Mouse (Mus musculus) midbrain, embryonic 13.5 days (tissue): ENCODE measurements around the gene Zfyve26. TPM values are rescaled to one million over a fixed set of nuclear protein-coding genes. Genes with fewer than 3 reads are reported as not detected.

Experiments used
- ATAC-seq: fragments of 200-750 bp; cut with Nextera tagmentation; 2 replicates; pipeline ENCODE4 v1.8.0; 2017; ENCODE audit warnings: mild to moderate bottlenecking, moderate TSS enrichment, moderate library complexity
- H3K27ac ChIP-seq: fragments of 300-500 bp; sonication (generic); 2 replicates; pipeline ENCODE4 v1.5.1; 2015; ENCODE audit warnings: inconsistent platforms, mild to moderate bottlenecking, moderate library complexity
- H3K27me3 ChIP-seq: fragments of 300-500 bp; sonication (generic); 2 replicates; pipeline ENCODE4 v1.6.1; 2015; ENCODE audit warnings: mild to moderate bottlenecking, inconsistent platforms
- H3K36me3 ChIP-seq: fragments of 300-500 bp; sonication (generic); 2 replicates; pipeline ENCODE4 v1.6.1; 2015; ENCODE audit warnings: mild to moderate bottlenecking, inconsistent platforms
- H3K4me1 ChIP-seq: fragments of 300-500 bp; sonication (generic); replicated peaks from 2 replicates; pipeline ENCODE4 v1.6.1; 2015; ENCODE audit warnings: inconsistent platforms
- H3K4me2 ChIP-seq: fragments of 300-500 bp; sonication (generic); replicated peaks from 2 replicates; pipeline ENCODE4 v1.6.1; 2015; ENCODE audit warnings: moderate library complexity, mild to moderate bottlenecking, inconsistent platforms
- H3K4me3 ChIP-seq: fragments of 300-500 bp; sonication (generic); replicated peaks from 2 replicates; pipeline ENCODE4 v1.5.1; 2015; ENCODE audit warnings: mild to moderate bottlenecking, inconsistent platforms
- H3K9ac ChIP-seq: fragments of 300-500 bp; sonication (generic); replicated peaks from 2 replicates; pipeline ENCODE4 v1.6.1; 2015; ENCODE audit warnings: mild to moderate bottlenecking, inconsistent platforms
- H3K9me3 ChIP-seq: fragments of 300-500 bp; sonication (generic); 2 replicates; pipeline ENCODE4 v1.6.1; 2016; ENCODE audit warnings: mild to moderate bottlenecking, inconsistent platforms
- whole genome bisulfite sequencing: fragments of 180-500 bp; shearing (Covaris S2); methylation state at CpG from one replicate; pipeline ENCODE4 v1.1.7; 2015; 5-methylcytosine and 5-hydroxymethylcytosine counted together
- polyA plus RNA-seq: library from polyadenylated mRNA; unstranded; fragments of >200 nt; fragmentation: Nextera tagmentation; extraction: Ambion mirVana; gene quantifications from 2 replicates; pipeline ENCODE4 v1.2.1, GENCODE M21; 2015

Gene Zfyve26
- polyA plus RNA-seq, 1 experiment from 2014 or later: 13.0 TPM

DNA sequence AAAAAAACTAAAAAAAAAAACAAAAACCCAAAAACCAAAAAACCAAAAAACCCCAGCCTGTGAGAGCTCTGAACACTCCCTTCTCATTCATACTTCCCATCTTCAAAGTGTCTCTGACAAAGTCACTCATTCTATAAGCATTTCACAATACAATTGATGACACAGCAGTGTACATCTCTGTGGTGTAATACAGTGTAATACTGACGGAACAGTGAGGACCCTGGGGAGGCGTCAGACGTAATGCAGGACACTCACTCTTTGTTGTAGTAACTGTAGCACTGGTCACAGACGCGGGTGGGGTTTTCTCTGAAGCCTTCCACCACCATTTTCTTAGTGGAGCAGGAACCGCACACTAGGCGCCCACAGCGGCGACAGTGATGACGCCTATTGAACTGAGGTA lies 41.1 kb downstream of the Zfyve26 start:
- no peaks in the 10 kb centered on the region for H3K27me3 ChIP-seq
- H3K9ac ChIP-seq: no peak overlapping the region
- WGBS: 95% methylated on average over 10 of the region's 10 CpGs
- no peak overlapping the region for H3K27ac ChIP-seq
- H3K4me2 ChIP-seq: no peak overlapping the region
- H3K4me1 ChIP-seq: no peaks in the 10 kb centered on the region
- no peak for ATAC-seq
- no peak overlapping the region for H3K4me3 ChIP-seq
- no peaks in the 10 kb centered on the region for H3K9me3 ChIP-seq
- H3K36me3 ChIP-seq: peaks cover 86% of the 10 kb centered on the region

GRCm38 (mm10) chr12:79253294-79254053 lies 42.6 kb downstream of the Zfyve26 start:
- H3K4me1 ChIP-seq: no peaks in the 10 kb centered on the region
- H3K36me3 ChIP-seq: peaks cover 92% of the 10 kb centered on the region
- no peak overlapping the region for H3K4me3 ChIP-seq
- H3K9ac ChIP-seq: no peak overlapping the region
- WGBS: 92% methylated on average over 9 of the region's 9 CpGs
- no peak overlapping the region for H3K4me2 ChIP-seq
- no peak overlapping the region for H3K27ac ChIP-seq
- H3K9me3 ChIP-seq: no peaks in the 10 kb centered on the region
- ATAC-seq: no peak
- no peaks in the 10 kb centered on the region for H3K27me3 ChIP-seq

DNA sequence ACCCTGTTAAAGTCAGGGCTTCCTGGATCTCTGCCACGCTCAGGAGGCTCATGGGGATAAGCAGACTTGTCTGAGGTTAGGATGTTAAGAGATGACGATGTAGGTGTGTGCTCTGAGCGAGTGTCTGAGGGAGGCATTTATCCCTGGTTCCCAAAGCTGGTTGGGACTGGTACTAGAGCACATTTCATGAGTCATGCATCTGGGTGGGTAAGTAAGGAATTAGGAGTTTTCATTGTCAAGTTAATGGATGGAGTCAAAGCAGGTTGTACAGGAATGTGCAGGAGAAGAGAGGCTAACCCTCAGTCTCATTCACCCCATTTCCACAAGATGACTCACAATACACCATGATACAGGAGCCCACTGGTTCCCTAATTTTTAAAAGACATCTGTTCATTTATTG lies 48.0 kb downstream of the Zfyve26 start:
- ATAC-seq: no peak
- no peaks in the 10 kb centered on the region for H3K9me3 ChIP-seq
- H3K4me1 ChIP-seq: no peaks in the 10 kb centered on the region
- H3K4me2 ChIP-seq: no peak overlapping the region
- no peak overlapping the region for H3K4me3 ChIP-seq
- H3K36me3 ChIP-seq: peaks cover 98% of the 10 kb centered on the region
- no peak overlapping the region for H3K9ac ChIP-seq
- 94% methylated on average over 3 of the region's 3 CpGs for WGBS
- H3K27me3 ChIP-seq: no peaks in the 10 kb centered on the region
- H3K27ac ChIP-seq: no peak overlapping the region

GRCm38 (mm10) chr12:79242921-79243320 lies 53.2 kb downstream of the Zfyve26 start:
- 93% methylated on average over 6 of the region's 6 CpGs for WGBS
- ATAC-seq: no peak
- no peaks in the 10 kb centered on the region for H3K4me1 ChIP-seq
- no peaks in the 10 kb centered on the region for H3K27me3 ChIP-seq
- no peaks in the 10 kb centered on the region for H3K9me3 ChIP-seq
- H3K4me3 ChIP-seq: no peak overlapping the region
- H3K36me3 ChIP-seq: peaks cover 96% of the 10 kb centered on the region
- no peak overlapping the region for H3K9ac ChIP-seq
- no peak overlapping the region for H3K27ac ChIP-seq
- no peak overlapping the region for H3K4me2 ChIP-seq

DNA sequence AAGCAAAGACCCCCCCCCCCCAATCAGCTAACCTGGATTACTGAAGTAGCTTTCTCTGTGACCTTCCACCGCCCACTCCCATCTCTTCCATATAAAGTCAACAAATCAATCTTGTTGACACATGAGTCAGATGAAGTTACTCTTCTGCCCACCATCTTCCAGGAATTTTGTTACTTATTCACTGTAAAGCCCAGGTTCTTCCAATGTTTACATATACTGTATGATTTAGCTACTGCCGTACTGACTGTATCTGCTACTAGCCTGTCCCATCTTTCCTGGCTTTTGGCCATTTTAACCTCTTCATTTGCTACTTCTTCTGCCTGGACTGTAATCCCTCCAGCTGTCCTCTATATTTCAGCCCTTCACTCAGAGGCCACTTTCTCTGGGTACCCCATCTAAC lies 54.1 kb downstream of the Zfyve26 start:
- WGBS: 94% methylated on average over 2 of the region's 2 CpGs
- H3K9me3 ChIP-seq: no peaks in the 10 kb centered on the region
- H3K4me3 ChIP-seq: no peak overlapping the region
- peaks cover 98% of the 10 kb centered on the region for H3K36me3 ChIP-seq
- no peak overlapping the region for H3K27ac ChIP-seq
- no peak overlapping the region for H3K9ac ChIP-seq
- ATAC-seq: no peak
- no peaks in the 10 kb centered on the region for H3K27me3 ChIP-seq
- H3K4me1 ChIP-seq: no peaks in the 10 kb centered on the region
- H3K4me2 ChIP-seq: no peak overlapping the region

DNA sequence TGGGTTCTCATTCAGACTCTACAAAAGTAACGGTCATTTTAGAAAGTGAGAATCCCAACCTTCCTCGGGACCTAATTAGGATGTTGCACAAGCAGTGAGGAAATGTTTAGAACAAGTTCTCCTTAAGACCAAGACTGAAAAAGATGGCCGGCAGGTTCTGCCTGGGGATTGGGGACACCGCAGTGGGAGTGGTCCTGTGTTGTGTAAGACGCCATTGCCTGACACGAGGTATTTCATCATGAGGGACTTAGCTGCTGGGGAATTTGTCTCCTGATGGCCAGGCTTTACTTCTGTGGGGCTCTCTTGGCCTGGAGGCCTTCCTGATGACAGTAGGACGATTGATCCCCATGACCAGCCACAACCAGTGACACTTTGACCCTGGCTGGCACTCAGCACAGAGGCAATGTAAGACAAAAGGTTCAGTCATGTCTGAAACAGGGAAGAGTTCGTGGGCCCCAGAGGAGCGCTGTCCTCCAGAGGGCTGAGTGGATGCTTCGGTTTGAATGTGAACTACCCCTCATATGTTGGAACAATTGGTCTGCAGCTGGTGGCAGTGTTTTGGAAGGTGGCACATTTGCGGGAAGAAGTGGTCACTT lies 60.5 kb downstream of the Zfyve26 start:
- peaks cover 76% of the 10 kb centered on the region for H3K36me3 ChIP-seq
- no peak for ATAC-seq
- 84% methylated on average over 11 of the region's 11 CpGs for WGBS
- no peaks in the 10 kb centered on the region for H3K27me3 ChIP-seq
- H3K9ac ChIP-seq: no peak overlapping the region
- H3K27ac ChIP-seq: no peak overlapping the region
- no peaks in the 10 kb centered on the region for H3K9me3 ChIP-seq
- no peaks in the 10 kb centered on the region for H3K4me1 ChIP-seq
- no peak overlapping the region for H3K4me3 ChIP-seq
- H3K4me2 ChIP-seq: no peak overlapping the region

- H3K4me1 ChIP-seq: no peaks in the 10 kb centered on the region
- H3K27me3 ChIP-seq: no peaks in the 10 kb centered on the region
- H3K9me3 ChIP-seq: no peaks in the 10 kb centered on the region
- no peak for ATAC-seq
- H3K4me2 ChIP-seq: no peak overlapping the region
- H3K27ac ChIP-seq: no peak overlapping the region
- 76% methylated on average over 5 of the region's 5 CpGs for WGBS
- H3K9ac ChIP-seq: no peak overlapping the region
- no peak overlapping the region for H3K4me3 ChIP-seq
- H3K36me3 ChIP-seq: no peaks in the 10 kb centered on the region
Observed at GRCm38 (mm10) chr12:79217511-79217910, 78.6 kb downstream of the Zfyve26 start.

DNA sequence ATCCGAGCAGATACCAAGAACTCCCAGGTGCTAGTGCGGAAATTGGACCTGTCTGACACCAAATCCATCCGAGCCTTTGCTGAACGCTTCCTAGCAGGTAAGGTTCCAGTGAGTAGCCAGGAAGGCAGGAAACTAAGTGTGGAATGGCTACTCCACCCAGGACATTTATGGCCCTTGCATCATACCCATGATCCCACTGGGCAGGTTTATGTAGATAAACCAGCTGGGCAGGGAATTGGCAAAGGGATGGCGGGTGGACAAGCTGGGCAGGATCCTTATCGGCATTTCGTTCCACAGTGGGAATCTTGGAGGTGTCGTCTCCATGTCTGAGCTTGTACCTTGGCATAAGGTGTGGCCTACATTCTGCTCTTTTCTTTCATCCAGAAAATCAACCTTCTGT lies 84.7 kb downstream of the Zfyve26 start:
- Histone ChIP-seq H3K9me3 (no peaks in the 10 kb centered on the region), H3K27ac (no peak overlapping the region), H3K4me3 (no peak overlapping the region), H3K4me1 (peaks cover 10% of the 10 kb centered on the region), H3K27me3 (no peaks in the 10 kb centered on the region), H3K4me2 (no peak overlapping the region), H3K9ac (no peak overlapping the region), H3K36me3 (no peaks in the 10 kb centered on the region)
- 87% methylated on average over 8 of the region's 8 CpGs for WGBS
- ATAC-seq: no peak

DNA sequence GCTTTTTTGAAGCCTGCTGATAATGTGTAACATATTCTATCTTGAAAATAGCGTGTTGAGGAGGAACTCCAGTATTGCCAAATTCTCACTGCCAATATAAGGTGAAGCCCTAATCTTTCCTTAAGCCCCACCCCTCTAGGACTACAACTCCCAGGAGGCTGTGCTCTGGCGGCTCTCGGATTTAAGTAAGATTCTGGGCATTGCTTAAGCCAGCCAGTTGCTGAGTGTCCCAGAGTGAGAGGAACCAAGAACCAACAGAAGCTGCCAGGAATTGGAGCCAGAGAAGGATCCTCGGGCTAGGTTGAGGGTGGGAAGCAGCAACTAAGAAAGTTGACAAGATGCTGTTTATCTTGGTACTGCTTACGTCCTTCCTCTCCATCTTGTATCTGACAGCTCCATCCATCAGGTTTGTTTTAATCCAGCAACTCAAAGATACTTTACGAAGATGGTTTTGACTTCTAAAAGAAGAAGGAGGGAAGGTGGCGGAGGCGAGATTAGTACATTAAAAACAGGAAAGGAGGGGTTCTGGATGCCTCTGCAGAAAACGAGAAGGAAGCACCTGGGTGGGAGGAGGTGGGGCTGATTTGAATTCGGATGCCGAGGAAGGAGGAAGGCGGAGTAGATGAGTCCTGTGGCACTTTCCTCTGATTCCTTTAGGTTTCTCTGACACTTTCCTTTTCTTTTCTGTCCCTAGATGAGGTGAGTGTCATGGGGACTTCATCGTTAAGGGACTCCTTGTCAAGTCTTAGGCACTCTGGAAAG lies 87.2 kb downstream of the Zfyve26 start, which contains the start of gene Rdh12:
Gene Rdh12, plus strand, starts transcription at position 212 of the 762 bp plus-strand sequence.
- no peaks in the 10 kb centered on the region for H3K27me3 ChIP-seq
- WGBS: 5% methylated on average over 13 of the region's 13 CpGs
- H3K4me3 ChIP-seq: peak within 1 kb of the TSS; percentile 47
- no peaks in the 10 kb centered on the region for H3K9me3 ChIP-seq
- ATAC-seq: 0 out of 2 replicates have a peak, but pooled peaks have one; percentile 53
- H3K9ac ChIP-seq: peak within 1 kb of the TSS; percentile 46; the same call in 1 of the 2 replicates
- H3K36me3 ChIP-seq: no peaks in the 10 kb centered on the region
- H3K27ac ChIP-seq: no peak within 1 kb of the TSS
- H3K4me1 ChIP-seq: peaks cover 10% of the 10 kb centered on the region
- peak within 1 kb of the TSS; percentile 65 for H3K4me2 ChIP-seq

- no peaks in the 10 kb centered on the region for H3K4me1 ChIP-seq
- no peak overlapping the region for H3K9ac ChIP-seq
- 77% methylated on average over 3 of the region's 3 CpGs for WGBS
- ATAC-seq: no peak
- no peaks in the 10 kb centered on the region for H3K27me3 ChIP-seq
- H3K4me3 ChIP-seq: no peak overlapping the region
- H3K4me2 ChIP-seq: no peak overlapping the region
- no peak overlapping the region for H3K27ac ChIP-seq
- no peaks in the 10 kb centered on the region for H3K9me3 ChIP-seq
- H3K36me3 ChIP-seq: no peaks in the 10 kb centered on the region
Observed at GRCm38 (mm10) chr12:79201882-79202281, 94.2 kb downstream of the Zfyve26 start.

DNA sequence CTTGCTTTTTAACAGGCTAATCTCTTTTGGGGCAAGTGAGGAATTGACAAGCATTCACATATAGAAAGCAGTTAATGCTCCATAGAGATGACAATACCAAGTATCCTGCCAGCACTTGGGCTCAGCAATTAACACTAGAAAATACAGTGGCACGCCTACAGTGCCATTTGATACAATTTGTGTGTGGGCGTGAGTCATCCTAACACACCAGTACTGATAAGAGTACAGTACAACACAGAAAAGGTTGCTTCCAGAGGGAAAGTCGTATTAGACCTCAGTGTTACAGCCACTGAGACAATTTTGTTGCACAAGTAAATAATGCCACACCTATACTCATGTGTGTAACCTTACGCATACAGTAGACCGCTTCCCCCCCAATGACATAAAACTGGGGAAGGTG lies 99.0 kb downstream of the Zfyve26 start:
- Histone ChIP-seq H3K9me3 (no peaks in the 10 kb centered on the region), H3K27me3 (no peaks in the 10 kb centered on the region), H3K36me3 (no peaks in the 10 kb centered on the region), H3K27ac (no peak overlapping the region), H3K4me1 (no peaks in the 10 kb centered on the region), H3K9ac (no peak overlapping the region), H3K4me3 (no peak overlapping the region), H3K4me2 (no peak overlapping the region)
- no peak for ATAC-seq
- 86% methylated on average over 5 of the region's 5 CpGs for WGBS

DNA sequence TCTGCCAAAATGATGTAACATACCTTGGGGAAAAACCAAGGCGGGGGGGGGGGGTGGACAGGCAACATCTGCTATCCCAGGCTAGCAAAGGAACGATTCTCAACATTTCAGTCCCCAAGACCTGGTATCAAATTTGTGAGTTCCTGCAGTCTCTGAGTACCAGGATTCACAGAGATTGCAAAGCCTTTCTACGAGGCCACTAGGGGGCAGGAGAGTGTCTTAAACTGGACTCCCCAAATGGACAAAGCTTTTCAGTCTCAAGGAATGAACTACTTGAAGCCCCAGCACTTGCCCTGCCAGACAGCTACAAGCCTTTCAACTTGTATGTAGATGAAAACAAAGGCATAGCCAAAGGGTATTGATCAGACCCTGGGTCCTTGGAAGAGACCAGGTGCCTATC lies 102.7 kb downstream of the Zfyve26 start:
- no peak for ATAC-seq
- peaks cover 18% of the 10 kb centered on the region for H3K4me1 ChIP-seq
- 5% methylated on average over 3 of the region's 3 CpGs for WGBS
- H3K9ac ChIP-seq: no peak overlapping the region
- H3K9me3 ChIP-seq: no peaks in the 10 kb centered on the region
- no peak overlapping the region for H3K27ac ChIP-seq
- no peaks in the 10 kb centered on the region for H3K27me3 ChIP-seq
- H3K36me3 ChIP-seq: 0 out of 2 replicates have a peak, but pooled peaks cover under 1% of the 10 kb centered on the region
- H3K4me2 ChIP-seq: no peak overlapping the region
- H3K4me3 ChIP-seq: no peak overlapping the region
